Mouse (Mus musculus) ES-E14 (cell line): ENCODE measurements around the gene G6pdx. TPM values are rescaled to one million over a fixed set of nuclear protein-coding genes. Genes with fewer than 3 reads are reported as not detected.
A peak's percentile ranks its signal among the peaks of the same experiment; 100 is the strongest.

Experiments
- DNase-seq: peaks from one replicate; pipeline ENCODE4 v3.0.0-alpha.2; 2013; ENCODE audit warnings: low read depth, low spot score
- H3K27ac ChIP-seq: 2 replicates; pipeline ENCODE4 v1.5.1; 2012; ENCODE audit warnings: low read depth, mild to moderate bottlenecking, low read length, moderate library complexity, mixed read lengths; ENCODE audit not compliant: poor library complexity, insufficient read depth, severe bottlenecking
- H3K36me3 ChIP-seq: 2 replicates; pipeline ENCODE4 v1.6.1; 2012; ENCODE audit warnings: mild to moderate bottlenecking, low read length, moderate library complexity, mixed read lengths; ENCODE audit not compliant: control insufficient read depth, poor library complexity, insufficient read depth, severe bottlenecking
- H3K4me1 ChIP-seq, 2 experiments: fragments of 150-350 bp in 1 of 2; sonication (generic) in 1 of 2; 2 replicates each; pipeline ENCODE4 v1.6.1; 2012; ENCODE audit warnings: low read length in 2 of 2, mild to moderate bottlenecking in 1 of 2, mixed read lengths in 1 of 2; ENCODE audit not compliant: control insufficient read depth in 2 of 2, insufficient read depth in 2 of 2, poor library complexity in 1 of 2
- H3K4me3 ChIP-seq, 2 experiments: fragments of 150-350 bp in 1 of 2; sonication (generic) in 1 of 2; 2 replicates each; pipeline ENCODE4 v1.5.1; 2012; ENCODE audit warnings: low read length in 2 of 2, low read depth in 1 of 2, mild to moderate bottlenecking in 1 of 2, mixed read lengths in 1 of 2; ENCODE audit not compliant: insufficient read depth in 1 of 2, poor library complexity in 1 of 2, severe bottlenecking in 1 of 2
- H3K9ac ChIP-seq: 2 replicates; pipeline ENCODE4 v1.6.1; 2012; ENCODE audit warnings: low read depth, mild to moderate bottlenecking, low read length, mixed read lengths; ENCODE audit not compliant: poor library complexity, insufficient read depth, severe bottlenecking
- H3K9me3 ChIP-seq: fragments of 150-350 bp; sonication (generic); 2 replicates; pipeline ENCODE4 v1.6.1; 2012; ENCODE audit warnings: low read depth, mild to moderate bottlenecking, low read length; ENCODE audit not compliant: control insufficient read depth, insufficient read depth
- CHD2 ChIP-seq: IDR thresholded peaks from 2 replicates; pipeline ENCODE4 v1.6.1; 2014; ENCODE audit warnings: mild to moderate bottlenecking, low read depth, low read length, inconsistent platforms
- HCFC1 ChIP-seq: IDR thresholded peaks from 2 replicates; pipeline ENCODE4 v1.6.1; 2012; ENCODE audit warnings: low read length, inconsistent platforms, borderline replicate concordance; ENCODE audit not compliant: insufficient read depth
- MAFK ChIP-seq: IDR thresholded peaks from 2 replicates; pipeline ENCODE4 v1.6.1; 2014; ENCODE audit warnings: mild to moderate bottlenecking, low read depth, low read length, inconsistent platforms; ENCODE audit not compliant: insufficient read depth
- ZC3H11A ChIP-seq: IDR thresholded peaks from 2 replicates; pipeline ENCODE4 v1.6.1; 2012; ENCODE audit warnings: low read depth, mild to moderate bottlenecking, inconsistent platforms, low read length, borderline replicate concordance
- ZNF384 ChIP-seq: IDR thresholded peaks from 2 replicates; pipeline ENCODE4 v1.6.1; 2012; ENCODE audit warnings: low read depth, low read length, inconsistent platforms
- in situ Hi-C, 2 experiments: fragments of 600-800 bp; cut with MboI; formaldehyde crosslinking; loops; one replicate each; pipeline ENCODE4 v1.15.1; 2025; ENCODE audit warnings: low sequenced_read_pairs in 2 of 2, inconsistent platforms in 1 of 2; ENCODE audit not compliant: unreplicated experiment in 2 of 2
- total RNA-seq: library from RNA; depleted of rRNA; stranded (reverse); fragments of 300-350 nt; gene quantifications from 2 replicates; pipeline ENCODE4 v1.2.3, GENCODE M21; 2012

G6pdx gene
- total RNA-seq, 1 experiment: 30.1 TPM

GRCm38 (mm10) chrX:74428146-74428825, 708 bp downstream of the G6pdx start:
- H3K9me3 ChIP-seq: no peaks in the 10 kb centered on the region
- H3K4me3 ChIP-seq: peak overlapping the region; percentile 82 to 87
- H3K9ac ChIP-seq: peak overlapping the region; percentile 78
- H3K4me1 ChIP-seq: no peaks in the 10 kb centered on the region
- no peak for TF ChIP-seq ZC3H11A
- no peak for DNase-seq
- H3K36me3 ChIP-seq: 0 out of 2 replicates have a peak, but pooled peaks cover 3% of the 10 kb centered on the region
- no peak overlapping the region for H3K27ac ChIP-seq
- in situ Hi-C loops: no loop called here

- no peak for TF ChIP-seq MAFK
- no peak for TF ChIP-seq CHD2
- no peak for TF ChIP-seq HCFC1
- no peak for TF ChIP-seq ZC3H11A
- no peak for TF ChIP-seq ZNF384
- H3K36me3 ChIP-seq: 0 out of 2 replicates have a peak, but pooled peaks cover 3% of the 10 kb centered on the region
- no peak overlapping the region for H3K27ac ChIP-seq
- H3K4me3 ChIP-seq: no peak overlapping the region
- no peaks in the 10 kb centered on the region for H3K4me1 ChIP-seq
- H3K9ac ChIP-seq: no peak overlapping the region
- H3K9me3 ChIP-seq: no peaks in the 10 kb centered on the region
- in situ Hi-C loops: no loop called here
- DNase-seq: no peak
Measured at GRCm38 (mm10) chrX:74427116-74427515, 1.9 kb downstream of the G6pdx start.

GRCm38 (mm10) chrX:74426256-74426655, 2.7 kb downstream of the G6pdx start:
- no peak overlapping the region for H3K4me3 ChIP-seq
- 0 out of 2 replicates have a peak, but pooled peaks cover 3% of the 10 kb centered on the region for H3K36me3 ChIP-seq
- no peaks in the 10 kb centered on the region for H3K4me1 ChIP-seq
- TF ChIP-seq CHD2 (no peak), MAFK (no peak), HCFC1 (no peak), ZNF384 (no peak), ZC3H11A (no peak)
- no peak overlapping the region for H3K9ac ChIP-seq
- no peak overlapping the region for H3K27ac ChIP-seq
- no peak for DNase-seq
- in situ Hi-C loops: no loop called here
- H3K9me3 ChIP-seq: no peaks in the 10 kb centered on the region

GRCm38 (mm10) chrX:74425195-74425594, 3.8 kb downstream of the G6pdx start:
- Histone ChIP-seq H3K4me1 (no peaks in the 10 kb centered on the region), H3K9ac (no peak overlapping the region), H3K36me3 (0 out of 2 replicates have a peak, but pooled peaks cover 3% of the 10 kb centered on the region), H3K9me3 (no peaks in the 10 kb centered on the region), H3K4me3 (no peak overlapping the region), H3K27ac (no peak overlapping the region)
- TF ChIP-seq CHD2 (no peak), MAFK (0 out of 2 replicates have a peak, but pooled peaks have one; percentile 27)
- in situ Hi-C loops: no loop called here
- DNase-seq: no peak

- no peak overlapping the region for H3K4me3 ChIP-seq
- in situ Hi-C loops: loop anchor here in 1 of 2 experiments (25.0 kb wide), 1 partner anchor 112 kb away; the partner anchor contains the start of genes Fam50a and Gdi1
- H3K27ac ChIP-seq: no peak overlapping the region
- no peak for TF ChIP-seq CHD2
- no peak for DNase-seq
- no peak overlapping the region for H3K9ac ChIP-seq
- 0 out of 2 replicates have a peak, but pooled peaks cover 3% of the 10 kb centered on the region for H3K36me3 ChIP-seq
- no peaks in the 10 kb centered on the region for H3K4me1 ChIP-seq
- H3K9me3 ChIP-seq: no peaks in the 10 kb centered on the region
Measured at GRCm38 (mm10) chrX:74424443-74424842, 4.6 kb downstream of the G6pdx start.
